Mouse (Mus musculus): ENCODE data around the gene Hamp2.

Hamp2 gene

GRCm38 (mm10) chr7:30888786-30889185 is 35.7 kb downstream of the Hamp2 start:
- no peak for DNase-seq

DNA sequence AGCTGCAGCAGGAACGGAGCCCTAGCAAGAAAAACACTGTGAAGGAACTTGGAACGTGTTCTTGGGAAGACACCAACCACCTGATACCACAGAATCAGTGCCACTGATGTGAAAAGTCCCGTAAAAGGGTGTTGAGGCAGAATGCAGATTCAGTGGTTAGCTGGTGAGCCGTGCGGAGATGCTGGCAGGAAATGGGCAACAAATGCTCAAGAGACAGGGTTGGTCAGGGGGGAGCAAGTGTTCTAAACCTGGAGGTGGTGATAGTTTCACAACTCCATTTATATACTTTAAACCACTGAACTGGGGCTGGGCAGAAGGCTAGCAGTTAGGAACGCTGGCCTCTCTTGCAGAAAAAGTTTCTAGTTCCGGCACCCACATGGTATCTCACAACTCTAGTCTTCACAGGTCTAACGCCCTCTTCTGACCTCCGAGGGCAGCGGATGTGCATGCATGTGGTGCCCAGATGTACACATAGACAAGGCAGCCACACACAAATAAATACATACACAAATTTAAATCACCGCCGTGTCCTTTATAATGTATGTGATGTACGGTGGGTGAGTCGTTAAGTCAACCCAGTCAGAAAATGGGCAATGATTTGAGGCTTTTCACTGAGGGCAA is 36.8 kb downstream of the Hamp2 start:
- DNase-seq = no peak

GRCm38 (mm10) chr7:30886852-30887251 is 37.6 kb downstream of the Hamp2 start:
- DNase-seq = no peak

DNA sequence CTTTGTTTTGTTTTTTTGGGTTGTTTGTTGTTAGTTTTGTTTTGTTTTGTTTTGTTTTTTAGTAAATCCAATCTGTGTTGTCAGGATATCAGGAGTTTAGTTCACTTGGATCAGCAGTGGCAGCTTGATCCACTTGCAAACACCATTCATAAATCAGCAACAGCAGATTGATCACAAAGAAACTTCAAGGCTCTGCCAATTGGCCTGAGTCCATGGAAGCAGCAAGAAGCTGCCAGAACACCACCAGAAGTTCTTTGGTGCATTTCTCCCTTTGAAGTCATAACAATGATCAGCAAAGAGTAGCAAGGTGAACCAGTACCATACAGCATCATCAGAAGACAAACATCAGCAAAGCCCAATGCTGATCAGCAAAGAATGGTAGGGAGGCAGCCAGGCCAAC is 40.4 kb downstream of the Hamp2 start:
- DNase-seq = no peak

GRCm38 (mm10) chr7:30881367-30881766 is 43.1 kb downstream of the Hamp2 start:
- DNase-seq = no peak

GRCm38 (mm10) chr7:30880176-30880575 is 44.3 kb downstream of the Hamp2 start, which contains the start of gene Cd22:
Gene Cd22, minus strand, starts transcription at chr7:30880342.
- DNase-seq = no peak

GRCm38 (mm10) chr7:30878950-30879349 is 45.5 kb downstream of the Hamp2 start:
- DNase-seq = no peak

DNA sequence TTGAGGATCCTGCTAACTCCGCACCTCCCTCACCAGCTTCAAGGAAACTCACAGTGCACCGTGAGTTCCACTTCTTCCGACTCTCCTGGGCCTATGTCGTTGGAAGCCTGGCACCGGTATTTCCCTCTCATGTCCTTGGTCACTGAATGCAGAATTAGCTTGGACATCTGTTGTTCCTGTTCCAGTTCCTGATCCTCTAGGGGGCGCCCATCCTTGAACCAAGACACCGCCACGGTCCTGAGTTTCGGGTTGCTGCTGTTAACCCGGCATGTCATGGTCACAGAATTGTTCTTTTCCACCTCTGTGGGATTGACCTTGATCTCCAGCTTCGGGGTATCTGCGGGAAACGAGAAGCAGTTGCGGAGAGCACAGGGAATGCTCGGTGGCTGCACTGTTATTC is 51.4 kb downstream of the Hamp2 start:
- DNase-seq = peak; percentile 49 to 82
